Mouse (Mus musculus) WW6 (cell line): ENCODE data around the gene Nr4a1.
A peak's percentile ranks its signal among the peaks of the same experiment; 100 is the strongest.

Source experiments
- DNase-seq: peaks from one replicate; pipeline ENCODE4 v3.0.0-alpha.2; 2013; ENCODE audit warnings: low read depth, low spot score

Nr4a1 gene

DNA sequence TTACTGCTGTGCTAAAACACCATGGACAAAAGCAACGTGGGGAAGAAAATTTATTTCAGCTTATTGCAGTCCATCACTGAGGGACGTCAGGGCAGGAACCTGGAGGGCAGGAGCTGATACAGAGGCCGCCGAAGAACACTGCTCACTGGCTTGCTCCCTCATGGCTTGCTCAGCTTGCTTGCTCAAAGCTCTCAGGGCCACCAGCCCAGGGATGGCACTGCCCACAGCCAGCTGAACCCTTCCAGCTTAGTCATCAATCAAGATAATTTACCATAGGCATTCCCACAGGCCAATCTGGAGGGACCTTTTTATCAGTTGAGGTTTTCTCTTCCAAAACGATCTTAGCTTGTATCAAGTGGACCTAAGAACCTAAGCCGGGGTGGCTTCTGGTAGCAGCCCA lies 57.9 kb downstream of the Nr4a1 start:
- no peak for DNase-seq

DNA sequence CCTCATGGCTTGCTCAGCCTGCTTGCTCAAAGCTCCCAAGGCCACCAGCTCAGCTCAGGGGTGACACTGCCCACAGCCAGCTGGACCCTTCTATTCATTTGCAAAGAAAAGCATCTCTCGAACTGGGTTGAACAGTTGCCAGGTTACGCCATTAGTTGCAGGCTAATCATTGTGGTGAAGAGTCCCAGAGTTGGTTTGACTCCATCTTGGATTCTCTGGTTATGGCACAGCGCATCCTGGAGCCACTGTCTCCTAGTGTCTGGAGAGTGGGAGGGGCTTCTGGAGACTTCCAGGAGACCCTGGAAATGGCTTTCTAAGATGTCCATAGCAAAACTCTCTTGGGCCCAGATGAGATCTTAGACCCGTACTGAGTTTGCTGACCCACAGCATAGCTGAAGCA lies 61.3 kb downstream of the Nr4a1 start:
- DNase-seq = no peak

DNA sequence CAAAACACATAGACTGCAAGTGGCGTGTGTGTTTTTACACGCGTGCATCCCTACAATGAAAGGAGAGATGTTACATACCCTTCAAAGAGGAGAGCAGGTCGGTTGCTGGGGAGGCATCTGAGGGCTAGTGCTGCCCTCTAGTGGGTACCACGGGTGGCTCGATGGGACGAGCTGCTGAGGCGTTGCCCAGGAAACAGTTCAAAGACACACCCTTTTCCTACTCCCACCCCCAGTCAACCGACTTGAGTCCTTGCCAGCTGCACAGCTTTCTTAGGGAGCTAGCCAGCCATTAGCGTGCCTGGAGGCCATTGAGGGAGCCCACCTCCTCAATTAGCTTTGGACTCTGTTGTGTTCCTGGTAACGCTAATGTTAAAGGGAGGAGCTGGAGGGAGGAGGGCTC lies 61.8 kb downstream of the Nr4a1 start:
- peak; percentile 85 for DNase-seq

DNA sequence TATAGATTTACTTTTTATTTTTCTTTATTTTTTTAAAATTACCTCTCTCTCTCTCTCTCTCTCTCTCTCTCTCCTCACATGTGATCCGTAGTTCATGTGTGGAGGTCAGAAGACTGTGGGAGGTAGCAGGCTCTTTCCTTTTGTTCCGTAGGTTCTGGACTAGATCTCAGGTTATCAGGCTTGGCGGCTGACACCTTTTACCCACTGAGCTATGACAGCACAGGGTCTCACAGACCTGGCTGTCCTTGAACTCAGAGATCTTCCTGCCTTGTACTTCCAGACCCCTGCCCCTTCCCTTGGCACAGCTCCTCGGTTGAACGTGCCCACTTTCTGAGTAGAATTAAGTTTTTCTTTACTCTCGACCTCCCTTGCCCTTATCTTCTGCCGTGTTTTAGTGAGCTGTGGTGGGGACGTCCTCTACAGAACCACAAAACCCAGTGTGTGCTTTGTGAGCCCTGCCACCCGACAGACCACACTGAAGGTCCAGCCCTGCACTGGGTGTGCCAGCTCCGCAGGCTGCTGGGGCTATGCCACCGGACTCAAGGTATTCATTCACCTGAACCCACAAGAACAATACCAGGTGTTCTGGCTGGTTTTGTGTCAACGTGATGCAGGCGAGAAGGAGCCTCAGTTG lies 62.3 kb downstream of the Nr4a1 start:
- DNase-seq = no peak

DNA sequence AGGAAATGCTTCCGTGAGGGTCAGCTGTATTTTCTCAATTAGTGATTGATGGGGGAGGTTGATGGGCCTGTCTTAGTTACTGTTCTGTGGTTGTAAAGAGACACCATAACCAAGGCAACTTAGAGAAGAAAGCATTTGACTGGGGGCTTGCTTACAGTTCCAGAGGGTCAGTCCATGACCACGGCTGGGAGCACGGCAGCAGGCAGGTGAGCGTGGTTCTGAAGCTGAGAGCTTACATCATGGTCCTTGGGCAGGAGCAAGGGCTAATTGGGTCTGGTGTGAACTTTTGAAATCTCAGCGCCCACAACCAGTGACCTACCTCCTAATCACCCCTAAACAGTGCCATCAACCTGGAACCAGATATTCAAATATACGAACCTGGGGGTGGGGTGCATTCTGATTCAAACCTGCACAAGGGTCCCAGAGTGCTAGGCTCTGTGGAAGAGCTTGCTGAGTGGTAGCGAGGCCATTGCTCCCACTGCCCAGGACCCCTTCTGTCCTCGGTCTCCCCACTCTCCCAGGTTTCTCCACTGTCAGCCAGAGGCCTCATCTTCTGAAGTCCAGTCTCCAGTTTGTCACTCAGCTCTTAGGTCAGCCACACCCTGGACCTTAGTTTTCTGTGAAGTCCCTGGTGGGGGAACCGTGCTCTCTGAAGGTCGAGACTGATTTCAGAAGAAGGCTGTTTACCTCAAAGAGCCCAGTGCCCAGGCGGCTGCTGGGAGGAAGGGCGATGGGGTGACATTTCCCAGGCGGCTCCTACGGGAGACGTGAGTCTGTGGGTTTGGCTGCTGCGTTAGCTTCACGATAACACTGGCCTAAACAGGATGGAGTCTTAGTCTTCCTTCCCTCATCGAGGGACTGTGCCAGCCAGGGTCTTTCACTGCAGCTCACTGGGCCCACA lies 63.1 kb downstream of the Nr4a1 start:
- no peak for DNase-seq

DNA sequence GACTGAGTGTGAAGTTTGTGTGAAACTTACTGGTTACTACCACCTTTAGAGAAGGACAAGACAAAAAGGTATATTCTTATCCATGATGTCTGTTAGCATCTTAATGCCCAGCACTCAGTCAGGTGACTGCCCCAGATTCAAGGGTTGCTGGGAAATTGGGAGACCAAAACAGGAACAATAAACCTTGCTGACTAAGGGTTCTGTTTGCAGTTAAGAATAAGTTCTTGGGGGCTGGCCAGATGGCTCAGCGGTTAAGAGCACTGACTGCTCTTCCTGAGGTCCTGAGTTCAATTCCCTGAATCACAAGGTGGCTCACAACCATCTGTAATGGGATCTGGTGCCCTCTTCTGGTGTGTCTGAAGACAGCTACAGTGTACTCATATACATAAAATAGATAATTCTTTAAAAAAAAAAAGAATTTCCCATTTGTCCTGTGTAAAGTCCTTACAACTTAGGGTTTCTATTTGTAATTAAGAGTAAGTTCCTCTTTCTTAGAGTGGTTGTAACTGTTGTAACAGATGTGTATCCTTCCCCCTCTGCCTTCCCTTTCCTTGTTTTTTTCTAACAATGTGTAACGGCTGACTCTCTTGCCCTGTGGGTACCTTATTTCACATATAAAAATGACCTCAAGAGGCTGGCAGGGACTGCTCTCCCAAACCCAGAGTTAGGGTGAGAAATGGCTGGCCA lies 63.9 kb downstream of the Nr4a1 start:
- no peak for DNase-seq

DNA sequence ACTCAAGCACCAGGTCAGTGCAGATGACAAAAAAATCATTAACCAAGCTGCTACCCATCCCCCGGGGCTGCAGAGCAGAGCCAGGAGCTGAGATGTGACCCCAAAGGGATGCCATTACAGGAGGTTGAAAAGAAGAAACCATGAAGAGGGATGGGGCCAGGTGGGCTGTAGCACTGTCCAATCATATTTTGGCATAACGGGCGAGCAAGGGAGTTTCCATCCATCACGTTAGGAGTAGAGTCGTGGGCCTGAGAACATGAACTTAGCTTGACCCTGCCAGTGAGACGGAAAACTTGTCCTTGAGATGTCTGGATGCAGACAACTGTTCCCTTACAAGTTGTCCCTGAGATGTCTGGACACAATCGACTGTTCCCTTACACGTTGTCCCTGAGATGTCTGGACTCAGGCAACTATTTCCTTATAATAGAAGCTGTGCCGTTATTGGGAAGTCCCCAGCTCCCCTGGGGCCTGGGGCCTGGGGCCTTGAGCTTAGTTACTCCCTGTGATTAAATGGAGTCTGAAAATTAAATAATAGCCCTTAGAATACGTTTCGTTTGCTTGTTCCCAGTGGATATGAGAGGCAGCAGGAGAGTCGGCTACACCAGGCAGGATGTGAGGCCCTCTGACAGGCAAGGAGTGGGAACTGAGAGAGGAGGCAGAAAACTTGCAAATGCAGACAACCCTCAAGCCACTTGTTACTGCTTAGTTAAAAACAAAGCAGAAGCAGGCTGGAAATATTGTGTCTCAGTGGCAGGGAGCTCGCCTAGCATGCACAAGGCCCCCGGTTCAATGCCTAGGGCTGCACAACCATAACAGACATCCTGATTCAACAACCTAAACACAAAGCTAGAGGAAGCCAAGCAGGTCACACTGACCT lies 65.1 kb downstream of the Nr4a1 start:
- no peak for DNase-seq

DNA sequence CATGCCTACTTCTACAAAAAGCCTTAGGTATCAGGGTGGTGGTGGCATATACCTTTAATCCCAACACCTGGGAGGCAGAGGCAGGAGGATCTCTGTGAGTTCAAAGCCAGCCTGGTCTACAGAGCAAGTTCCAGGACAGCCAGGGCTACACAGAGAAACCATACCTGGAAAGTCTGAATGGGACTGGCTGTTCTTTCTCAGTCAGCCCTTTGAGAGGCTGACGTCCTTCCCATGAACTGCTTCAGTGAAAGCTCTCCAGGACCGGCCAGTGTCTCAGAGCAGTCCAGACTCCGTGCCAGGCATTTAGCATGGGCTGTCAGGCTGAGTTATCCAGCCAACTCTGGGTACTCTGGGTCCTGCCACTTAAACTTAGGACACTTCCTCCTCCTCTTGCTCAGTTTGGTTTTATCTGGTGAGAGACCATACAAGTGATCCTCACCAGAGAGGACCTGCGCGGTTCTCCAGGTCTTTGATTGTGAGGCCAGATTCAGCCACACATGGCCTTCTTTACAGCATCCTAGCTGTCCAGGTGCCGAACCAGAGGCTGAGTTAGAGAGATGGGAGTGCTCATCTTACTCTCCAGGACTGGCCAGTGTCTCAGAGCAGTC lies 66.0 kb downstream of the Nr4a1 start:
- no peak for DNase-seq

DNA sequence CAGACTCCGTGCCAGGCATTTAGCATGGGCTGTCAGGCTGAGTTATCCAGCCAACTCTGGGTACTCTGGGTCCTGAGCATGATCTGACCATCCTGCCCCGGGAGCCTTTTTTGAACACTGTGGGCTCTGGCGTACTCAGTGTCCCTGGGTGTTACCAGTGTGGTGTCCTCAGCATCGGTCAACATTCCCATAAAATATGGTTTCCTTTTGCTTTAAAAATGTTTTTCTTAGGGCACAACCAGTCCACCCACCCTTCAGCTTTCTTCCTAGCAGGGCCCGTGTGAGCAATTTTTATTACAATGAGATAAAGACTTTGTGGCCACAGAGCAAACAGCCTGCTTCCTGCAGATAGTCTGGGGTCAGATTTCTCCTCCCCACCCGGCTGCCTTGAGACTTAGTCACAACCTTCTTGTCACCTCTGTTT lies 66.6 kb downstream of the Nr4a1 start:
- DNase-seq = no peak

DNA sequence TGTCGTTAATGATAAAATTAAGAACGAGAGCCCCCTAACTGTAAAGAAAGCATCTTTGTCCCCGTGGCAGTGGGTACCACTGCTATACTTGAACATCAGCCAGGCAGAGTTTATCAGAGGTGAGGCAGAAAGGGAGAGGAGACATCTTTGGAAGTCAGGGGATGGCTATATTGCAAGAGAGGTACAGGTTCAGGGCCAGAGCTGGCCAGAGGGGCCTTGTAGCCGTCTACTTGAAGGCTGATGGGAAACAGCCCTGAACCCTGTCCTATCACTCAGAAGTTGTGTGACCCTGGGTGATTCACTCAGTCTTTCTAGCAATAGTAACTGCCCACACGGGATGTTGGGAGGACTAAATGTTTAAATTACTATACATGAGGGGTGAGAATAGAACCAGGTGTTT lies 67.1 kb downstream of the Nr4a1 start:
- DNase-seq = no peak

DNA sequence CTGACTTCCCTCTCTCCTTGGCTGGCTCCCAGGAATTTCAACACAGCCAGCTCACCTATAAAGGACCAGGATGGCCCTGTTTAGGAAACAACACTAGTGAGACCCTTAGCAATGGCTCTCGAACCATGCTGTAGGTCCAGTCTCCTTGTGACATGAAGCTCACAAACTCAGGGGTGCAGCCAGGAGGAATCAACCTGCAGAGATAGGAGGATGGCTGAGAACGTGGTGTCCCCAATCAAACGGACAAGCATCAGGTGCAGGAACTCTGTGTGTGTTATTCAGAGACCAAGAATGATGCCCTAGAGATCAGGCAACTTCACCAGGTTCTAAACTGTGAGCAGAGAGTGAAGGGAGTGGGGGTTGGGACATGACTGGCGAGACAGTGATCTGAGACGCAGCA lies 68.0 kb downstream of the Nr4a1 start:
- no peak for DNase-seq

DNA sequence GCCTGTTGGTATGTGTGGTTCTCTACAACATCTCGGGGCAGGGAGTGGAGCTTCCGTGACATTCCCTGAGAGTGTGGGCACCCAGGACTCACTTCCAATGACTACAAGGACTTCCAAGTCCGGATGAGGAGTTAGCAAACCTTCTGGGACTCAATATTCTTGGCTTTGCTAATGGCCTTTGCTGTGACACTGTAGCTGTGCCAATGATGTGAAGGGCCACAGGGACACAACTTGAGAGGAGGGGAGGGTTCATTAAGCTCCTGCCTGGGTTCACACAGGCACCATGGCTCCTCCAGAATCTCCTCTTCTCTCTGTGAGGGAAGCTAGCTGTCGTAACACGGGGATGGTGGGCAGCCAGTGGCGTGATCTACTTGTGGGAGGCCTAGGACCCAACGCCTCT lies 68.6 kb downstream of the Nr4a1 start:
- no peak for DNase-seq

DNA sequence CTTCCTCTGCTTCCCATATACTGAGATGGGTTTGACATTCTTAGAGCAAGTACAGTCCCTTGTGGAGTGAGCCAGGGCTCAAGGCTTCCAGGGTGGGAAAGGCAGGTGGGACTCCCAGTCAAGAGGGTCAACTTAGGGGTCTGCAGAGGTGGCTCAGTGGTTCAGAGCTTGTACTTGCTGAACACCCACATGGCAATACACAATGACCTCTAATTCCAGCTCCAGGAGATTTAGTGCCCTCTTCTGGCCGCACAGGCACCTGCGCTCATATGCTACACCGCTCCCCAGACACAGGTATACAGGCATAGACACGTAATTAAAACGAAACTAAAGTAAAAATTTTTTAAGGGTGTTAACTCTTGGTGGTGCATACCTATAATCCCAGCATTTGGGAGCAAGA lies 69.4 kb downstream of the Nr4a1 start:
- no peak for DNase-seq
